Mouse (Mus musculus) adrenal gland, adult (tissue): Measurements from ENCODE around the gene Uba2.
A peak's percentile ranks its signal among the peaks of the same experiment; 100 is the strongest.
"Not testable (repeated sequence)": the region's sequence is repeated elsewhere in the genome, so short reads cannot be mapped to it uniquely, and the experiment has no call there.

ENCODE experiments used
- DNase-seq, 2 experiments: peaks; one replicate each; pipeline ENCODE4 v3.0.0; 2022 to 2023; ENCODE audit warnings: low spot score in 1 of 2; ENCODE audit not compliant: inconsistent age in 2 of 2

The Uba2 gene

GRCm38 (mm10) chr7:34169454-34169853 lies at the start of gene Uba2:
TSS of gene Uba2 (minus strand) at chr7:34169599.
- no peak for DNase-seq

- DNase-seq = no peak
Observed at GRCm38 (mm10) chr7:34218496-34218895, 49.1 kb upstream of the Uba2 start.

- DNase-seq = no peak
Observed at GRCm38 (mm10) chr7:34216474-34216873, 47.1 kb upstream of the Uba2 start.

GRCm38 (mm10) chr7:34215481-34215880 lies 46.1 kb upstream of the Uba2 start:
- DNase-seq = no peak

DNA sequence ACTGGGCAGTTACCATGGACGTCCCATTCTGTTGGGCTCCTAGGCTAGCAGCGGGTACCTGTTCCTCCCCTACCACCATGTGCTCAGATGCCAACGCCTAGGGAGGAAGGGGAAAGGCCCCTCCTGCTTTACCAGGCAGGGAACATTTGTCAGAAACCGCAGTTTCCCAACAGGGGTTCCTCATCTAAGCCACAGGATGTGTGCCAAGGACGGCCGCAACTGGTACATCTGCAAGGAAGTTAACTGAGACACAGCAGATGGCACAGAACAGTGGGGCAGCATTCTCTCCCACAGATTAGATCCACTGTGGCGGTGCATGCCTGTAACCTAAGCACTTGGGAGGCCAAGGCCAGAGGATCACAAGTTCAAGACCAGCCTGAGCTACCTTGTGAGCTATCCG lies 45.2 kb upstream of the Uba2 start:
- no peak for DNase-seq

- no peak for DNase-seq
Observed at GRCm38 (mm10) chr7:34213281-34213680, 43.9 kb upstream of the Uba2 start.

DNA sequence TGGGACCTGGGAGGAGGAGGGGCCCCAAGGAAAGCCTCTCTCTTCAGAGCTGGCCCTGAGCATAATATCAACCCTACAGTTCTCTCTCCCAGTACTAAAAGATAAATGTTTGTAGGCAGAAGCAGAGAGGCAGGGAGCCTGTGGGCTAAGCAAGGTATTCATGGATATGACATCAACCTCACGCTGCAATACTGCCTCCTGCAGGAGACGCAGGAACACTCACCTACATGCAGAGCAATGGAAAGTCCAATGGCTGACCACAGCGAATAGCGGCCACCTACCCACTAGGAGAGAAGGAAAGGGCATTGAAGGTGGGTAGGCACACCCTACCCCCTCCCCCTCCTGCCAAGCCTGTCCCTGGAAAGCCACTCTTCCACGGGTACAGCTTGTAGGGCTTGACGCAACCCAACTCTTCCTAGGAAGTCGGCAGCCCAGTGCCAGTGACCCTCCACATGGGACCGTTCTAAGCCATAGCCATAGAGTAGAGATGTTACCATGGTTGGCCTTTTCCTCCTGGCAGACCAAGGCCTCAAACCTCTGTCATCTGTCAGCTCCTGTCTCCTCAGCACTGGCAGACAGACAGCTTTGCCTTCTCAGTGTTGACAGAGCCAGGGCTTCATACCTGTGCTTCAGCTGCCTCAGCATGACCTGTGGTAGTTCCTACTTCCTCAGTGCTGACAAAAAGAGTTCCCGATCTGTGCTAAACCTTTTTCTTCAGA lies 38.8 kb upstream of the Uba2 start:
- no peak for DNase-seq

GRCm38 (mm10) chr7:34206331-34206730 lies 36.9 kb upstream of the Uba2 start:
- DNase-seq = no peak

DNA sequence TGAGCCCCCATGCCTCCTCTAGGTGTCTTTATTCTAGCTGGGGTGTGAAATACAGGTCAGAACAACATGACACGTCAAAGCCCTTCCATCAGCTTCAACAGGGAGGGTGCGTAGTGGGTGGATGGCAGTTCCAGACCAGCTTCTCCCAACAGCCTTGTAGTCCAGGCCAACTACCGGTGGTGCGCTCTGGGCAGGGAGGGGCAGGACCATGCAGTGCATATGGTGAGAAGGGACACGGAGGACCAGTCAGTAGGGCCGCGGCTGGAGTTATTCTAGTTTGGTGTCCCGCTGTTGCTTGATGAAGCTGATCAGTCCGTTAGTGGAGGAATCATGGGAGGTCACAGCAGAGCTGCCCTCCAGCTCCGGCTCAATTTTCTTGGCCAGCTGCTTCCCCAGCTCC lies 32.7 kb upstream of the Uba2 start:
- not testable (repeated sequence) for DNase-seq

GRCm38 (mm10) chr7:34200829-34201228 lies 31.4 kb upstream of the Uba2 start:
- no peak for DNase-seq

DNA sequence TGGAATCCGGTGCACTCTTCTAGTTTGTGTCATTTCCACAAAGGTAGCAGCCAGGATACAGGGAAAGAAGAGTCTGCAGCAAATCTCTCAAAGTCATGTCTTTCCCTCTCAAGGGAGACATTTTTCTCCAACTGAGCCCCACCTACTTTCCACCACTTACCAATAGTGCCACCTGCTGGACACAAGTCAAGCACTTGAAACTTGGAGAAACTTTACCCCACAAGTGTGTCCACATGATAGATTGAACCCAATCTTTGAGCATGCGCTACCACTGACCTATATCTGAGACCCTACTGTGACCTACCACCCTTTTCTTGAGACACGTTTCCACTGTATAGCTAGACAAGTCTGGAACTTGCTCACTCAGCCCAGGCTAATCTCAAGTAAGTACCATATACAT lies 28.9 kb upstream of the Uba2 start:
- peak in 1 of 2 experiments; percentile 74 for DNase-seq

DNA sequence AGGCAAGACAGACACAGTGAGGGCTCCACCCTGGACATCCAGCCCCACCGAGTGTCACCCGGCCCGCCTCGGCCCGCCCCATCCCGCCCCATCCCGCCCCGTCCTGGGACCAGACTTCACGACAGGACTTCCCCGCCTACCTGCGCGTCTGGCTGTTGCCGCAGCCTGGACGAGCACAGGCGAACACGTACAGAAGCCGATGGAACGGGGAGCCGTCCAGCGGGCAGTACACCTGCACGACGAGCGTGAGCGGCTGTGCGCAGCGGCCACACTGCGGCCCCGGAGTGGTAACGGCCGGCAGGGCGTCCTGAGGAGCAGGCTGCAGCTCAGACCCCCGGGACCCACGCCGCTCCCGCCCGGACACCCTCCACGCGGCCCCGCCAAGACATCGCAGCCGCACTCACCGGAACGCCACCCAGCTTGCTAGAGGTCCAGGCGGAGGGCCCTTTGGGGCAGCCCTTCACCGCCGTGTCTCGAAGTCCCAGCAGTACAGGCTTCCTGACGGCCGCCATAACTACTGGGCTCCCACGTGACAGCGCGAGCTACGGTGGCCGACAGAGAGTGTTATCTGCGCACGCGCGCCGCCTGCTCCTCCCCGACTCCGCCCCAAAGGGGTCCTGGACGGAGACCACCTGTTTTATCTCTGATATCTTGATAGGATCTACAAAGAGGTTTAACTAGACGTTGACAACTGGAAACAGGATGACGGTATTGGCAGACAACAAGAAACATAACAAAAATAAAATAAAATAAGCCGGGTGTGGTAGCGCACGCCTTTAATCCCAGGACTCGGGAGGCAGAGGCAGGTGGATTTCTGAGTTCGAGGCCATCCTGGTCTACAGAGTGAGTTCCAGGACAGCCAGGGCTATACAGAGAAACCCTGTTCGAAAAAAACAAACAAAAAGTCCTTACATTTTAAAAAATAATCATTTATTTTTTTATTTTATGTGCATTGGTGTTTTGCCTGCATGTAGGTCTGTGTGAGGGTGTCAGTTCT lies 27.0 kb upstream of the Uba2 start, which contains the start of gene Pdcd2l:
Gene Pdcd2l, minus strand, starts transcription at position 530 of the 997 bp plus-strand sequence.
- peak; percentile 94 to 97 for DNase-seq

DNA sequence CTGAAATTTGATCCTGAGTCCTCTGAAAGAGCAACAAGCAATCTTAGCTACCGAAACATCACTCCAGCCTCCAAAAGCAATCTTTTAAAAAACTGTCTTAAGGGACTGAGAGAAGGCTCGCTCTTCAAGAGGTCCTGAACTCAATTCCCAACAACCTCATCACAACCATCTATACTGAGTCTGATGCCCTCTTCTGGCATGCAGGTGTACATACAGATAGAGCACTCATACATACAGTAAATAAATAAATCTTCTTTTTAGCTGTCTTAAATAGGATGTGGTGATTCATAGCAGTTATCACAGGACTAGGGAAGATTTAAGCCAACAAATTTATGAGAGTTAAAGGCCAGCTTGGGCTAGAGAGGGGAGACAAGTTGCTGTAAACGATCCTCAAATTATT lies 26.2 kb upstream of the Uba2 start:
- DNase-seq = no peak

DNA sequence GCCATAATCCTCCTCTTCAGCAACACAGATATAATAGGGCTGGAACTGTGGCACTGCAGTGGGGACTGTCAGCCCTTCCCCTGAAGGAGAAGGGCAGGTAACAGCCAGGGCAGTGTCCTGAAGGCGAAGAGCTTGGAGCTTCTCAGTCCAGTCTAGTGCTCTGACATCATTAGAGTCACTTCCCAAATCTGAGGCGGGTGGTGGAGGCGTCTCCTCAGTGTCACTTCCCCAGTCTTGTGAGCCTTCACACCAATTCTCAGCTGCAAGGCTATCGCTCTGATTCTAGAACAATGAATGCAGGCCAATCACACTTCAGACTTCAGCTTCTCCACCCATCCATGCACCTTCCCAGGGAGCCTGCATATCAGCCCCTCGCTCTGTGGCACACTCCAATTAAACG lies 23.4 kb upstream of the Uba2 start:
- no peak for DNase-seq

DNA sequence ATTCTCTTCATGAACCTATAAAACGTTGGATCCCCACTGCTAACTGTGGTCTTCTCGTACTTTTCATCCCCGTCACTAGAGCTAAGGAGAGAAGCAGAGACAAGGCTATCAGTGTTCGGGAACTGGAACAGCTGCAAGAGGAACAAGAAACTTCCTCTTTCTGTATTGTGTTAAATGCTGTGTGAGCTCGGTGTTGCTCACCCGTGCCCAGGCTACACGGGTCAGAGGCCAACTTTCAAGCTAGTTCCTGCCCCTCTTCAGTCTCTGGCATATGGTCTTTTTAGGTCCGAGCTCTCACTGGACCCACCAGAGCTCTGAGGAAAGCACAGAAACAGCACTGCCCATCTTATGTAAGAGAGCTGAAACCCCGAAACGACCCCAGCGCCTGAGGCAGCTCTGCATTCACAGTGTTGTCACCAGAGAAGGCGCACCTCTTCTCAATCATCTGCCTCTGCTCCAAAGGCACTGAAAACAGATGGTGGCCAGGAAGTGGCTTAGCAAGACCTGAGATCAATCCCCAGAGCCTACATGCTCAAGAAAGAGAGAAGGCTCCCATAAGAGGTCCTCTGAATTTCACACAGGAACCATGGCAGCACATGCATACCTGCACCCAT lies 20.1 kb upstream of the Uba2 start:
- no peak for DNase-seq

DNA sequence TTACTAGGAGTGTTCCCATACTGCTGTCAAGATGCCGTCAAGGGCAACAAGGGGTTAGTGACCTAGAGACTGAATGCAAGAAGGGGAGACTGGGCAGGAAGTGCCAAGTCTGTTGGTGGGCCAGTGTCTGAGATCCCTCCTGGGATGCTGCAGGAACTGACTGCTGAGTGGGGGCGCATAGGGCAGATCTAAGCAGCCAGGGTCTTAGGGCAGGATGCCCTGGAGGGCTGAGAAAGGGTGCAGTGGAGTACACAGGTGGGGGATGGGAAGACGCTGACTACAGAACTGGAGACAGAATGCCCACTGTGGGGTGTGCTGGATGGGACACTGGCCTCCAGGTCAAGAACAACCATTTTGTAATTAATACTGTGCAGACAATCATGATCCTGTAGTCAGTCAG lies 14.4 kb upstream of the Uba2 start:
- DNase-seq = no peak

GRCm38 (mm10) chr7:34183356-34183755 lies 14.0 kb upstream of the Uba2 start:
- peak in 1 of 2 experiments; percentile 34 for DNase-seq

GRCm38 (mm10) chr7:34176241-34176640 lies 6.8 kb upstream of the Uba2 start:
- DNase-seq = not testable (repeated sequence)

- DNase-seq = no peak
Observed at GRCm38 (mm10) chr7:34172251-34172650, 2.9 kb upstream of the Uba2 start.

DNA sequence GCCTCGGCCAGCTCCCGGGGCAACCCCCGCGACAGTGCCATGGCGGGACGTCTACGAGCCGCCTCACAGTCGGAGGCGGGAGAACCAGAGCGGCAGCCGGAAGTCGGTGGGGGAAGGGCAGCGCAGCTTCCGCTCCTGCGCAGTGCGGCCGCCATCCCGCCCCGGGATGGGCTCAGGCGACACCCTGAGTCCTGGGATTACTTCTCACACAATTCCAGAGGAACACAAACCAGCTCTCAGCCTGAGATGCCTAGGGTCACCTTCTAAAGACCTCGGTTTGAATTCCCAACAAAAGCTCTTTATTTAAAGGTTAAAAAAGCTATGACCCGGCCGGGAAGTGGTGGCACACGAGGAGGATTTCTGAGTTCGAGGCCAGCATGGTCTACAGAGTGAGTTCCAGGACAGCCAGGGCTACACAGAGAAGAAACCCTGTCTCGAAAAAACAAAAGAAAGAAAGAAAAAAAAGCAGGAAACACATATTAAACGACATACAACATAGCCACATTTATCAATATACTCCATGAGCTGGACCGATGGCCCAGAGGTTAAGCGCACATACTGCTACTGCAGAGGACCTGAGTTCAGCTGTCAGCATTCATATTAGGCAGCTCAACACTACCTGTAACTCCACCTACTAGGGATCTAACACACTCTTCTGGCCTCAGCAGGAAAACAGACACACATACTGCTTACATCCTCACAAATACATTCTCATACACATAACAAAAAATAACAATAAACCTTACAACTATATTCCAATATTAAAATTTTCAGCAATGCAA lies 738 bp downstream of the Uba2 start:
- DNase-seq = peak; percentile 93 to 98
